Mouse (Mus musculus) erythroblast, embryonic 14.5 days (primary cell): ENCODE data around the gene Cmtm4. TPM values are rescaled to one million over a fixed set of nuclear protein-coding genes. Genes with fewer than 3 reads are reported as not detected.

Experiments used
- H3K27me3 ChIP-seq: 2 replicates; pipeline ENCODE4 v1.6.1; 2012; ENCODE audit warnings: inconsistent platforms; ENCODE audit not compliant: control insufficient read depth
- H3K36me3 ChIP-seq: 2 replicates; pipeline ENCODE4 v1.6.1; 2012; ENCODE audit warnings: mild to moderate bottlenecking, inconsistent platforms; ENCODE audit not compliant: control insufficient read depth
- H3K4me1 ChIP-seq: 2 replicates; pipeline ENCODE4 v1.6.1; 2012; ENCODE audit warnings: inconsistent platforms; ENCODE audit not compliant: control insufficient read depth
- H3K4me3 ChIP-seq: replicated peaks from 2 replicates; pipeline ENCODE3; 2012; ENCODE audit warnings: moderate library complexity, mild to moderate bottlenecking, inconsistent platforms
- H3K9me3 ChIP-seq: 2 replicates; pipeline ENCODE4 v1.6.1; 2012; ENCODE audit warnings: low read length, inconsistent platforms, mixed read lengths; ENCODE audit not compliant: control insufficient read depth
- GATA1 ChIP-seq: IDR thresholded peaks from 2 replicates; pipeline ENCODE4 v1.6.1; 2012; ENCODE audit warnings: low read length, inconsistent platforms, mixed read lengths
- TAL1 ChIP-seq: IDR thresholded peaks from 3 replicates; pipeline ENCODE4 v1.6.1; 2012; ENCODE audit warnings: low read length, inconsistent platforms, mixed read lengths
- polyA plus RNA-seq: library from polyadenylated mRNA; stranded (reverse); fragments of >175 nt; gene quantifications from 2 replicates; pipeline ENCODE4 v1.2.3, GENCODE M21; 2012

The Cmtm4 gene
- polyA plus RNA-seq, 1 experiment: 0.02 TPM

DNA sequence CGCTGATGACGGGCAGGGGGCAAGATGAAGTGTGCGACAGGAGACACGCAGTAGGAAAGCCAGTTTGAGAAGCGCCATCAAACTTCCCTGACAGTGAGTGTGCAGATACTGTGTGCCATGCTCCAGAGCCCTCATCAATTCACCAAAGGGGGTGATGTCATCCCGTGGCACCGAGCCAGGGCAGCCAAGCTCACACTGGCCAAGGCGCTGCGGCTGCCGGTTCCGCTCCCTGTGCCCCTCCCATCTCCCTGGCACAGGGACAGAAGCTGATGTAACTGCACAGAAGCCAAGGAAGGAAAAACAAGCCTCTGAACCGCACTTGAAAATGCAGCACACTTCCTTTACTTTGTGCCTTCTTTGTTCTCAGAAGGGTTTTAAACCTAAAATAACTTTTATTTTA, 40.4 kb upstream of the Cmtm4 start:
- H3K4me1 ChIP-seq: peaks cover 29% of the 10 kb centered on the region
- TF ChIP-seq GATA1: no peak
- no peak for TF ChIP-seq TAL1
- no peak overlapping the region for H3K4me3 ChIP-seq
- H3K9me3 ChIP-seq: peaks cover 3% of the 10 kb centered on the region; the same call in 1 of the 2 replicates
- H3K36me3 ChIP-seq: peaks cover 95% of the 10 kb centered on the region
- H3K27me3 ChIP-seq: no peaks in the 10 kb centered on the region

DNA sequence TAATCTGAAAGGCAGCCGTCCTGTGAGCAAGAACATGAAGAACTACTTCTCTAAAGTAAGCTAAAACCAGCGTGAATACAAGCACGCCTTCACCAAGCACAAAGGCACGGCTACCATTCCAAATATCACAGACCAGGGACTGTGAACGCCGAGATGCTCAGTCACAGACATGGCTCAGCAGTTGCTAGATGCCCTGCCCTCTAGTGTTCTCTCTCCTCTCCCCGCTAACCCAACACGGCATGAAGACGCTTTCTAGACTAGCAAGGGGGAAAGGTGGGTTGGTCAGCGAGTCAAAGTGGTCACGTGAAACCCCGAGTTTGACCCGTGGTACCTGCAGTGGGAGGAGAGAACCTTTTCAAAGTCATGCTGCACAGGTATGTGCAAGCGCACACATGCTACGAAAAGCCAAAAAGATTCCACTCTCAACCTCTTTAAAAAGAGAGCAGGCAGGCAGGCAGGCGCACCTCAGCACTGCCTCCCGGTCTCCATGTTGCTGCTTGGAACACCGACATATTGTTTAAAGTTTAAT, 39.3 kb upstream of the Cmtm4 start:
- TF ChIP-seq TAL1 (no peak), GATA1 (no peak)
- H3K9me3 ChIP-seq: peaks cover 3% of the 10 kb centered on the region; the same call in 1 of the 2 replicates

DNA sequence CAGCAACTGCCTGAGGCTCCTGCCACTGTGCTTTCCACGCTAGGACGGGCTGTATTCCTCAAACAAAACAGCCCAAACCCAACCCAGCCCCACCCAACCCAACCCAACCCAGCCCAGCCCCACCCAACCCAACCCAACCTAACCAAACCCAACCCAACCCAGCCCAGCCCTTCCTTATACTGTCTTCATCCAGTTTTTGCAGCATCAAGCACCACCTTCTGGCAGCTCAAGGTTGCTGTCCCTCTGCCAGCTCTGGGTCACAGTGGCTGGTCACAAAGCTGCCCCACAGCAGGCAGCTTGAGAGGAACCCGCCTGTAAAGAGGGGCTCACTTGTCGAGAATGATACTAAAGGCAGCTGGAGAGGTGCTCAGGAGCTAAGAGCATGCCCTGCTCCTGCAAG, 38.7 kb upstream of the Cmtm4 start:
- TF ChIP-seq TAL1: no peak
- no peak for TF ChIP-seq GATA1
- H3K4me1 ChIP-seq: peaks cover 24% of the 10 kb centered on the region
- H3K4me3 ChIP-seq: no peak overlapping the region
- peaks cover 94% of the 10 kb centered on the region for H3K36me3 ChIP-seq
- no peaks in the 10 kb centered on the region for H3K27me3 ChIP-seq
- peaks cover 3% of the 10 kb centered on the region; the same call in 1 of the 2 replicates for H3K9me3 ChIP-seq

More for the DNA sequence above, 39.3 kb upstream of the Cmtm4 start:
- H3K36me3 ChIP-seq: peaks cover 94% of the 10 kb centered on the region
- H3K27me3 ChIP-seq: no peaks in the 10 kb centered on the region
- no peak overlapping the region for H3K4me3 ChIP-seq
- H3K4me1 ChIP-seq: peaks cover 24% of the 10 kb centered on the region

DNA sequence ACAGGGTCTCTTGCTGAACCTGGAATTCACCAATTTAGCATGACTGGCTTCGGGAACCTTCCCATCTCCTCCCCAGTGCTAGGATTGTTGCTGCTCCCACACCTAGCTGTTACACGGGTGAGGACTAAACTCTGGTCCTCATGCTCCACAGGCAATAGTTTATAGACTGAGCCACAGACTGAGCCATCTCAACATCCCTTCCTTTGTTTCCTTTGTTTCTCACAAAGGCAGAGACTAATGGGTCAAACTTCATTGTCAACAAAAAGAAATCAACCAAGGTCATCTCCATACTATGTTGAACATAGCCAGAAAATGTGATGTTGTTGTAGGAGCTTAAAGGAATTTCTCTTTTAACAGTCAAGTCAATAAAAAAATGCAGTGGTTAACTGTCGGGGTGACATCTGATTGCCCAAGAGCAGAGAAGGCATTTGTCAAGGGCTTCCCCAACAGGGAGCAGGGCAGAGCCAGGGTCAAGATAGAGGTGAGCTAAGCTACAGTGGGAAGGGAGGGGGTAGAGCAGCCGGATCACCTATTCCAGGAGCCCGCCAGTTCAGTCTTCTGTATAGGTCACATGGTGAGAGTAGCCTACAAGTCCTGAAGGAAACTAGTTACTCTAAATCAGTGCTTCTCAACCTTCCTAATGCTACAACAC, 37.7 kb upstream of the Cmtm4 start:
- peaks cover 94% of the 10 kb centered on the region for H3K36me3 ChIP-seq
- H3K27me3 ChIP-seq: no peaks in the 10 kb centered on the region
- H3K4me1 ChIP-seq: peaks cover 23% of the 10 kb centered on the region
- peaks cover 3% of the 10 kb centered on the region; the same call in 1 of the 2 replicates for H3K9me3 ChIP-seq
- TF ChIP-seq GATA1 (no peak), TAL1 (no peak)
- H3K4me3 ChIP-seq: no peak overlapping the region

DNA sequence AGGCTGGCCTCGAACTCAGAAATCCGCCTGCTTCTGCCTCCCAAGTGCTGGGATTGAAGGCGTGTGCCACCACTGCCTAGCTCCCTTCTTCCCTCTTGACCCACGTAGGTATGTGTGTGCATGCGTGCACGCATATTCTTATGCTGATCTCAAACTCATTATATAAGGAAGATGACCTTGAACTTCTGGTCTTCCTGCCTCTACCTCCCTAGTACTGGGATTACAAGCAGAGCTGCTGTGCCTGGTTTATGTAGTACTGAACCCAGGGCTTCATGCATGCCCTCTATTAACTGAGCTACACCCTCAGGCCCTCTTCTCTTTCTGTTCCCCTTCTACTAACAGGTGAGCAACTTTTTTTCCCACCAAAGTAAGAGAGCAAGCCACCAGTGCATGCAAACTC, 37.0 kb upstream of the Cmtm4 start:
- peaks cover 3% of the 10 kb centered on the region; the same call in 1 of the 2 replicates for H3K9me3 ChIP-seq
- H3K27me3 ChIP-seq: no peaks in the 10 kb centered on the region
- peaks cover 97% of the 10 kb centered on the region for H3K36me3 ChIP-seq
- peaks cover 23% of the 10 kb centered on the region for H3K4me1 ChIP-seq
- TF ChIP-seq TAL1 (no peak), GATA1 (no peak)
- no peak overlapping the region for H3K4me3 ChIP-seq

DNA sequence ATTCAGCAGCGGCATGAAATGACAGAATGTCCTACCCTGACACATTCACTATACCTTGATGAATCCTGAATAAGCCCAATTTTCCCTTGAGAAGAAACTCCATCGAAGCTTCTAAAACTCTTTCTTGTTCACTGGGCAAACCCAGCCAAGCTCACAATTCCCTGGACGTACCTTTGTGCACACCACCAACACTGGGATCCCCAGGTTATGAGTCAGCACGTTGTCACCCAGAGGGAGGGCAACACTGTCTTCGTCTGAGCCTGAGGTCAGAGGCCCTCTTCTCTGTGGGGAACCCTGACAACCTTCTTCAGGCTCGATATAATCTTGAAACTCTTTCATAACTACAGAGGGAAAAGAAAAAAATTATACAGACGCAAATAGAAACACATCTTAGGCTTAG, 34.6 kb upstream of the Cmtm4 start:
- TF ChIP-seq GATA1 (no peak), TAL1 (no peak)
- peaks cover 97% of the 10 kb centered on the region for H3K36me3 ChIP-seq
- peaks cover 18% of the 10 kb centered on the region for H3K4me1 ChIP-seq
- H3K27me3 ChIP-seq: no peaks in the 10 kb centered on the region
- H3K4me3 ChIP-seq: no peak overlapping the region
- H3K9me3 ChIP-seq: peaks cover 3% of the 10 kb centered on the region; the same call in 1 of the 2 replicates

DNA sequence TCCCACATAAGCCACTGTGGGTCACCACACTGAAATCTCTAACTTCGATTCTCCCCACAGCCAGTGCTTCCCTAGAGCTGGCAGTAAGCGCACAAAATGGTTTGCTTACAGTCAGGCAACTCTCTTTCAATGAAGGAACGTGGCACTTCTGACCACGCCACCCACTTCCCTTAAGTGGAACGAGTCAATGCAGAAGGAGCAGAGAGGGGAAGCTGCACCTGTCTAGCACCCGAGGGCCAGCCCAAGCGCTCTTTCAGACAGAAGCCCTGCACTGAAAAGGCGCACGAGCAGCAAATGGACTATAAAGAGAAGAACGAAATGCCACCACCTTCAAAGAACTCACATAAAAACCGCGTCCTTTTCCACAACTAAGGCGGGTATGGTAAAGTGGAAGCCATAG, 32.1 kb upstream of the Cmtm4 start:
- H3K4me1 ChIP-seq: no peaks in the 10 kb centered on the region
- H3K27me3 ChIP-seq: no peaks in the 10 kb centered on the region
- no peak overlapping the region for H3K4me3 ChIP-seq
- peaks cover 96% of the 10 kb centered on the region for H3K36me3 ChIP-seq
- TF ChIP-seq TAL1 (no peak), GATA1 (no peak)
- H3K9me3 ChIP-seq: peaks cover 3% of the 10 kb centered on the region; the same call in 1 of the 2 replicates

DNA sequence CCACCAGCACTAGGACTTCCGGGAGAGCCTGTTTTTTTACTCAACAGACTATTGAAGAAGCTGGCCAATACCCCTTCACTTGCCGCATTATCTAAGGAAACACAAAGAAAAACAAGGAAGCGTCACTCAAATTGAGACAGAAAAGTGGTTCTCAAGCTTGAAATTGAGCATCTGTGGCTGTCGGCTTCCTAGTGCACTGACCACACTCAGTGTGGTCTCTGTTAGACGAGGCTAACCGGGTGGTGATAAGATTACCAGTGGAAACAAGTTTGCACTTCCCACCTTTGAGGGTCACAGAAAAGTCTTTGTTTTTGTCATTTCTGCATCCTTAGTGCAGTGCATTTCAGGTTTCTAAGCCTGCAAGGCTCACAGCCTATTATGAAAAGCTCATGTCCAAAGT, 26.7 kb upstream of the Cmtm4 start:
- no peaks in the 10 kb centered on the region for H3K4me1 ChIP-seq
- no peak overlapping the region for H3K4me3 ChIP-seq
- H3K9me3 ChIP-seq: no peaks in the 10 kb centered on the region
- no peak for TF ChIP-seq TAL1
- TF ChIP-seq GATA1: no peak
- H3K27me3 ChIP-seq: no peaks in the 10 kb centered on the region
- peaks cover 94% of the 10 kb centered on the region for H3K36me3 ChIP-seq

DNA sequence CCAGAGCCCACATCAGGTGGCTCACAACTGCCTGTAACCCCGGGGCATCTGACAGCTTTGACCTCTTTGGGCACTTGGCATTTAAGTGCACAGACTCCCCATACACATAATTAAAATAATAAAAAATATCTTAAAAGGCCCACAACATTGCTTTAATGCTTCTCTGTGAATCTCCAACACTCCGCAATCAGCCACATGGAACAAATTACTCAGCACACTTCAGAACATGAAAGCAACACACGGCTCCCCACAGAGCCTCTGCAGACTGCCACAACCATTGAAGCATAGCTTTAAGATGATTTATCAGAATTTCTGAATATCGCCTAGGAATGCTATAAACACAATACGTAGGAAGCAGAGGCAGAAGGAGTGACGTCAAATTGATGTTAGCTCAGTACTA, 20.4 kb upstream of the Cmtm4 start:
- Histone ChIP-seq H3K9me3 (no peaks in the 10 kb centered on the region), H3K36me3 (peaks cover 37% of the 10 kb centered on the region), H3K4me3 (no peak overlapping the region), H3K27me3 (no peaks in the 10 kb centered on the region), H3K4me1 (no peaks in the 10 kb centered on the region)
- TF ChIP-seq GATA1: no peak
- TF ChIP-seq TAL1: no peak

DNA sequence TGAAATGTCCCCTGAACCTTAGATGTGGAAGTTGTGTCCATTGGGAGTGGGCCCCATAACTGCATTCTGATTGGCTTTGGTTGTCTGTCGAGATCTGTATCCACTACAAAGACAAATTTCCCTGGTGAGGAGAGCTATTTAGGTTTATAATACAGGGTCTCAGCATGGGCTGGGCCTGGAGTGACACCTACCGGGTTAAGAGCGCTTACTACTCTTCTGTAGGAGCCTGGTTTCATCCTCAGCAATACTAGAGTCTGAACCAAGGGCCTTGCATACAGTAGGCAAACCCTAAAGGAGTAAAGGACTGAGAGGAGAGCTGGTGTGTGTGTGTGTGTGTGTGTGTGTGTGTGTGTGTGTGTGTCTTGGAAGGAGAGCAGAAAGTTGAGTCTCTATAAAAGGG, 18.6 kb upstream of the Cmtm4 start:
- Histone ChIP-seq H3K27me3 (no peaks in the 10 kb centered on the region), H3K4me3 (no peak overlapping the region), H3K36me3 (peaks cover 18% of the 10 kb centered on the region), H3K9me3 (no peaks in the 10 kb centered on the region), H3K4me1 (no peaks in the 10 kb centered on the region)
- TF ChIP-seq TAL1: no peak
- TF ChIP-seq GATA1: no peak
